In genomic region chr6:87282346-87282781, GRCm38 (mm10) we compare ENCODE assay signal across 10 mouse cellular contexts. TPM values are rescaled to one million over a fixed set of nuclear protein-coding genes. Genes with fewer than 3 reads are reported as not detected.
DNase-seq lines count a peak whose midpoint lies in the region; ATAC-seq and TF ChIP-seq lines count a peak whose summit lies in the region.
"Had no signal": no experiment of that assay in that cellular context is flagged by ENCODE, and none has a peak within 500 bp of the region (broad histone marks: within the 10 kb centered on the region; RNA-seq: fewer than 3 reads in every experiment).

No protein-coding gene starts in this region.

- peak; percentile 65 for ATAC-seq in embryonic facial prominence, embryonic 15.5 days (ENCODE audit: insufficient number of reproducible peaks, low FRiP score, low TSS enrichment, low read depth)
- ATAC-seq in lung, embryonic 14.5 days (ENCODE audit: insufficient read depth) = peak; percentile 71

- WGBS in embryonic facial prominence, embryonic 15.5 days = 21% methylated on average over 8 of the region's 8 CpGs
- WGBS in lung, embryonic 14.5 days = 15% methylated on average over 8 of the region's 8 CpGs

- DNase-seq in layer of hippocampus, postnatal 10 days (ENCODE audit: low spot score in 2 of 2) = peak; percentile 43 to 48
- no peak for DNase-seq in layer of hippocampus, adult 9-11 months
- DNase-seq in heart, postnatal 36 days = peak; percentile 51 to 55
- DNase-seq in lung, embryonic 14.5 days = peak; percentile 89
- DNase-seq in natural killer cell, adult 2 months (ENCODE audit: low spot score in 2 of 2) = no peak
- no peak for DNase-seq in layer of hippocampus, postnatal 36 days
- DNase-seq in layer of hippocampus, adult 18-20 months (ENCODE audit: low spot score in 2 of 2) = no peak

- no peak for TF ChIP-seq CTCF in lung, embryonic 14.5 days (IDR thresholded peaks at IDR 0.05; ENCODE audit: low read depth)

- no peak overlapping the region for H3K4me3 ChIP-seq in embryonic facial prominence, embryonic 15.5 days (replicated peaks)
- no peak overlapping the region for H3K4me3 ChIP-seq in lung, embryonic 14.5 days (ENCODE audit: low read depth, low read length)
- H3K4me3 ChIP-seq: erythroblast, embryonic 14.5 days; midbrain, embryonic 12.5 days had no signal

- peaks cover 45% of the 10 kb centered on the region for H3K4me1 ChIP-seq in embryonic facial prominence, embryonic 15.5 days
- peaks cover 27% of the 10 kb centered on the region for H3K4me1 ChIP-seq in lung, embryonic 14.5 days (ENCODE audit: insufficient read depth)

- no peak overlapping the region for H3K4me2 ChIP-seq in embryonic facial prominence, embryonic 15.5 days (replicated peaks)
- no peak overlapping the region for H3K4me2 ChIP-seq in lung, embryonic 14.5 days
- H3K4me2 ChIP-seq: midbrain, embryonic 12.5 days had no signal

- peak overlapping the region; percentile 73 for H3K27ac ChIP-seq in embryonic facial prominence, embryonic 15.5 days (replicated peaks)
- H3K27ac ChIP-seq in lung, embryonic 14.5 days (ENCODE audit: low read depth) = peak overlapping the region; percentile 72
- H3K27ac ChIP-seq: midbrain, embryonic 12.5 days had no signal

- H3K36me3 ChIP-seq in embryonic facial prominence, embryonic 15.5 days = peaks cover 30% of the 10 kb centered on the region
- H3K36me3 ChIP-seq in lung, embryonic 14.5 days (ENCODE audit: insufficient read depth) = peaks cover 39% of the 10 kb centered on the region

- intact Hi-C loops in heart, postnatal 36 days (cut with DNase I) = no loop called here

- no peaks in the 10 kb centered on the region for H3K27me3 ChIP-seq in embryonic facial prominence, embryonic 15.5 days
- no peaks in the 10 kb centered on the region for H3K27me3 ChIP-seq in lung, embryonic 14.5 days (ENCODE audit: insufficient read depth, low read length)
- H3K27me3 ChIP-seq: midbrain, embryonic 12.5 days had no signal

- no peaks in the 10 kb centered on the region for H3K9me3 ChIP-seq in embryonic facial prominence, embryonic 15.5 days (replicated peaks)
- H3K9me3 ChIP-seq in lung, embryonic 14.5 days (ENCODE audit: low read depth, low read length) = no peaks in the 10 kb centered on the region
- H3K9me3 ChIP-seq: midbrain, embryonic 12.5 days had no signal

- no peak overlapping the region for H3K9ac ChIP-seq in embryonic facial prominence, embryonic 15.5 days
- no peak overlapping the region for H3K9ac ChIP-seq in lung, embryonic 14.5 days
- H3K9ac ChIP-seq: midbrain, embryonic 12.5 days had no signal

RNA-seq across cellular contexts. Expression of gene Antxr1, which starts 53.3 kb away (rescaled TPM):
- total RNA-seq in layer of hippocampus, postnatal 10 days (2021) = 10 to 100 TPM; 15.4 to 16.5 TPM
- 20.3 and 24.3 TPM in 2 replicates for polyA plus RNA-seq in embryonic facial prominence, embryonic 15.5 days (2015; fragmentation: Nextera tagmentation; extraction: Ambion mirVana)
- 1 to 10 TPM; 9.3 to 9.5 TPM for total RNA-seq in heart, postnatal 36 days (2021)
- polyA plus RNA-seq in lung, embryonic 14.5 days (2014; fragmentation: Nextera tagmentation; extraction: Ambion mirVana) = 15.5 and 16.8 TPM in 2 replicates
- total RNA-seq in layer of hippocampus, postnatal 36 days (2021) = 10 to 100 TPM in 1 of 2 experiments, 1 to 10 TPM in 1; 9.0 to 10.2 TPM
- total RNA-seq in layer of hippocampus, adult 18-20 months (2021) = 10 to 100 TPM in 1 of 2 experiments, 1 to 10 TPM in 1; 8.7 to 10.2 TPM
- polyA plus RNA-seq: erythroblast, embryonic 14.5 days had no signal

Comparison
In these comparisons a context has a peak if more than half of its experiments do, and no peak if none do; other contexts are left out.
1. DNase-seq: peak in layer of hippocampus, postnatal 10 days (2 of 2), heart, postnatal 36 days (2 of 2) and lung, embryonic 14.5 days (single experiment); none in layer of hippocampus, adult 9-11 months (single experiment), natural killer cell, adult 2 months (0 of 2), layer of hippocampus, postnatal 36 days (0 of 2) and layer of hippocampus, adult 18-20 months (0 of 2).